Mouse (Mus musculus) liver, embryonic 16.5 days (tissue): ENCODE data around the gene Rab40c. TPM values are rescaled to one million over a fixed set of nuclear protein-coding genes. Genes with fewer than 3 reads are reported as not detected.
A peak's percentile ranks its signal among the peaks of the same experiment; 100 is the strongest.

Experiments used
- ATAC-seq: fragments of 200-750 bp; cut with Nextera tagmentation; 2 replicates; pipeline ENCODE4 v1.8.0; 2017; ENCODE audit warnings: low read depth, mild to moderate bottlenecking, moderate number of reproducible peaks, moderate library complexity
- H3K27ac ChIP-seq: fragments of 300-500 bp; sonication (generic); 2 replicates; pipeline ENCODE4 v1.5.1; 2014; ENCODE audit warnings: mild to moderate bottlenecking, low read length
- H3K27me3 ChIP-seq: fragments of 300-500 bp; sonication (generic); 2 replicates; pipeline ENCODE4 v1.6.1; 2014; ENCODE audit warnings: low read depth, low read length, mixed read lengths; ENCODE audit not compliant: control insufficient read depth, insufficient read depth
- H3K36me3 ChIP-seq: fragments of 300-500 bp; sonication (generic); 2 replicates; pipeline ENCODE4 v1.6.1; 2014; ENCODE audit warnings: mild to moderate bottlenecking; ENCODE audit not compliant: control insufficient read depth, insufficient read depth
- H3K4me1 ChIP-seq: fragments of 300-500 bp; sonication (generic); 2 replicates; pipeline ENCODE4 v1.6.1; 2014; ENCODE audit warnings: low read depth, low read length, mixed read lengths; ENCODE audit not compliant: control insufficient read depth
- H3K4me2 ChIP-seq: fragments of 300-500 bp; sonication (generic); 2 replicates; pipeline ENCODE4 v1.6.1; 2014; ENCODE audit warnings: low read depth, low read length, mixed read lengths
- H3K4me3 ChIP-seq: fragments of 300-500 bp; sonication (generic); 2 replicates; pipeline ENCODE4 v1.5.1; 2014; ENCODE audit warnings: low read depth, mild to moderate bottlenecking, low read length
- H3K9ac ChIP-seq: fragments of 300-500 bp; sonication (generic); 2 replicates; pipeline ENCODE4 v1.6.1; 2014; ENCODE audit warnings: low read depth, low read length
- H3K9me3 ChIP-seq: fragments of 300-500 bp; sonication (generic); replicated peaks from 2 replicates; pipeline ENCODE4 v1.6.1; 2016; ENCODE audit warnings: low read length; ENCODE audit not compliant: control insufficient read depth
- WGBS: fragments of 180-500 bp; shearing (Covaris S2); extraction: QIAGEN DNeasy Blood & Tissue Kit; methylation state at CpG from one replicate; pipeline ENCODE4 v1.1.7; 2014; ENCODE audit not compliant: insufficient replicate concordance; 5-methylcytosine and 5-hydroxymethylcytosine counted together
- polyA plus RNA-seq: library from polyadenylated mRNA; unstranded; fragments of >200 nt; fragmentation: Nextera tagmentation; extraction: Ambion mirVana; gene quantifications from 2 replicates; pipeline ENCODE4 v1.2.1, GENCODE M21; 2015

The Rab40c gene
- polyA plus RNA-seq, 1 experiment from 2014 or later: 7.0 TPM

DNA sequence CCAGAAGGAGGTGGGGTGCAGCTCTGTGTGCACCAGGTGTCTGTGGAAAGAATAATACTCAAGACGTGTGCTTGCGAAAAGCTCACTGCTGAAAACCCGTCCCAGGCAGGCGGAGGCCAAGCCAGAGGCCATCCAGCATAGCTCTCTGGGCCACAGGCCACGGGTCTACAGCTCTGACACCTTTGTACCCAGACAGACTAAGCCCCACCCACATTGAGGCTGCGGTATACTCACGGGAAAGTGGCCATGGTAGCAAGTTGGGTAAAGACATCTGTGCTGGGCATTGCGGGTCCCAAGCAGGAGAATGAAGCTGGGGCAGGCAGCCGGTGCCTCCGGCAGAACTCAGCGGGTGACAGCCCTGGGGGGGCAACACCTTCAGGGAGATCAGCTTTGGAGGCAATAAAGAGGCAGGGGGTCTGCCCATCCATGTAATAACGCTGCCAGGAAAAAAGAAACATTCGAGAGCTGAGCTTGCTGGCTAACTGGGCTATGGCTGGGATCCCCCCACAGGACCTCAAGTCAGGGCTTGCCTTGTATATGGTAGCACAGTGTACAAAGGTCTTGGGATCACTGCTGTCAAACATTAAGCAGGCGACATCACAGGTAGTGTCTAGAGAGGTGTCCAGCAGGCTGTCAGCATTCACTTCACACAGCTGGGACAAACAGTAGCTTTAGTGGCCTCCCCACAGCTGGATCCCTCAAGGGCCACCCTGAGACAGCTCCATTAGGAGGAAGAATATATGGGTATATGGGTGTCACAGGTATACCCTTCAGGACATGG is 79.9 kb downstream of the Rab40c start:
- Histone ChIP-seq H3K27ac (peak overlapping the region; percentile 76), H3K4me2 (no peak overlapping the region), H3K4me3 (no peak overlapping the region), H3K4me1 (peaks cover 43% of the 10 kb centered on the region), H3K9ac (0 out of 2 replicates have a peak overlapping the region, but pooled peaks have one; percentile 3), H3K9me3 (no peaks in the 10 kb centered on the region), H3K27me3 (no peaks in the 10 kb centered on the region), H3K36me3 (peaks cover 37% of the 10 kb centered on the region)
- peak; percentile 44 for ATAC-seq
- 78% methylated on average over 14 of the region's 14 CpGs for WGBS

DNA sequence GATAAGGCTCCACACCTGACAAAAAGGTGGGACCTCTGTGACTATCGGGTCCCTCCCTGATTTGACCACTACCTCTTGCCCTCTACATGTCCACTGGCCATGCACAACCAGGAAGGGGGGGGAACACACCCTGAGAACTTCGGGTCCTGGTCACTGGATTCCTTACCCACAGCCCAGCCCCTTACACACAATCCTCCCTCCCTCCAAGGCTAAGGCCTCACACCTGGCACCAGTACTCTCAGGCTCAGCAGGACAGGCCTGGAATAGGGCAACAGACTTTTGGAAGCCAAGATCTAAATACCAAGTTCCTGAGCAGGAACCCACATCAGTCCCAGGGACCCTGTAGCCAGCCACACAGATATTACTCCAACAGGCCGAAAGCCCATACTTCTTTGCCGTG is 80.6 kb downstream of the Rab40c start:
- H3K4me1 ChIP-seq: peaks cover 49% of the 10 kb centered on the region
- peak overlapping the region; percentile 76 for H3K27ac ChIP-seq
- H3K27me3 ChIP-seq: no peaks in the 10 kb centered on the region
- no peaks in the 10 kb centered on the region for H3K9me3 ChIP-seq
- no peak overlapping the region for H3K4me3 ChIP-seq
- ATAC-seq: no peak
- no peak overlapping the region for H3K9ac ChIP-seq
- H3K4me2 ChIP-seq: no peak overlapping the region
- peaks cover 37% of the 10 kb centered on the region for H3K36me3 ChIP-seq
- WGBS: 82% methylated on average over 4 of the region's 4 CpGs

DNA sequence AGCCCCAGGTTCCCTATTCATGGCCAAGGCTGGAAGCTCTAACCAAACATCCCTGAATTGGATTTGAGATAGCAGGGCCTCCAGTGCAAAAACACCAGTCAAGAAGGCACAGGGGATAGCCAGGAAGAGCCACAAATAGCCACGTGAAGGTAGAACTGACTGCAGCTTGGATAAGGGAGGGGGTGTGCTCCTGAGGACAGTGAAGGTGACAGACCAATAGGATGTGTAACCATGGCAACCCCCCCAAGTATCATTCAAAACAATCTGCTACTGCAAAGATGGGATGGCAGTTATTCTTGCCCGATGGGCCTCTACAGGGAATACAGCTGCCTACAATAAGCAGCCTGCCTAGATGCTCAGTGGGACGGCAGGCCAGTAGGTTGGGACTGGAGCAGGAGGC is 82.0 kb downstream of the Rab40c start:
- 57% methylated on average over 3 of the region's 3 CpGs for WGBS
- Histone ChIP-seq H3K4me2 (no peak overlapping the region), H3K36me3 (peaks cover 37% of the 10 kb centered on the region), H3K4me3 (no peak overlapping the region), H3K27me3 (no peaks in the 10 kb centered on the region), H3K4me1 (peaks cover 44% of the 10 kb centered on the region), H3K27ac (0 out of 2 replicates have a peak overlapping the region, but pooled peaks have one; percentile 9), H3K9ac (no peak overlapping the region), H3K9me3 (no peaks in the 10 kb centered on the region)
- no peak for ATAC-seq

DNA sequence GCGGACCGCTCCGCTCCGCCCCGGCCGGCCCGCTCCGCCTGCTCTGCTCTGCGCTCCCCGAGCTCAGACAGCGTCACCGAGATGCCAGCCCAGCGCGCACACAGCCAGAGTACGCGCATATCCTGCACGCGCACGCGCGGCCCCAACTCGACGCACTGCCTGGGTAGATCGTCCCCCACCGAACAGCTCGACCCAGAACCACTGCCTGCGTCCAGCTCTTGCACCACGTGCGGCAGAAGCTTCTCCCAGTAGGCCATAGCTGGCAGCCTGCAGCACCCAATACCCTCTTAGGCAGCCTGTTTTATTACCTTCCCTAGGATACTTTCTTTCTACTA is 82.5 kb downstream of the Rab40c start, which contains the start of gene Rhbdl1:
Gene Rhbdl1, minus strand, starts transcription at position 220 of the 335 bp plus-strand sequence.
- Histone ChIP-seq H3K36me3 (peaks cover 32% of the 10 kb centered on the region), H3K4me2 (peak within 1 kb of the TSS; percentile 66), H3K27ac (0 out of 2 replicates have a peak within 1 kb of the TSS, but pooled peaks have one; percentile 9), H3K4me3 (peak within 1 kb of the TSS; percentile 36), H3K9me3 (no peaks in the 10 kb centered on the region), H3K9ac (peak within 1 kb of the TSS; percentile 56), H3K4me1 (peaks cover 48% of the 10 kb centered on the region), H3K27me3 (no peaks in the 10 kb centered on the region)
- ATAC-seq: no peak
- 3% methylated on average over 29 of the region's 29 CpGs for WGBS

DNA sequence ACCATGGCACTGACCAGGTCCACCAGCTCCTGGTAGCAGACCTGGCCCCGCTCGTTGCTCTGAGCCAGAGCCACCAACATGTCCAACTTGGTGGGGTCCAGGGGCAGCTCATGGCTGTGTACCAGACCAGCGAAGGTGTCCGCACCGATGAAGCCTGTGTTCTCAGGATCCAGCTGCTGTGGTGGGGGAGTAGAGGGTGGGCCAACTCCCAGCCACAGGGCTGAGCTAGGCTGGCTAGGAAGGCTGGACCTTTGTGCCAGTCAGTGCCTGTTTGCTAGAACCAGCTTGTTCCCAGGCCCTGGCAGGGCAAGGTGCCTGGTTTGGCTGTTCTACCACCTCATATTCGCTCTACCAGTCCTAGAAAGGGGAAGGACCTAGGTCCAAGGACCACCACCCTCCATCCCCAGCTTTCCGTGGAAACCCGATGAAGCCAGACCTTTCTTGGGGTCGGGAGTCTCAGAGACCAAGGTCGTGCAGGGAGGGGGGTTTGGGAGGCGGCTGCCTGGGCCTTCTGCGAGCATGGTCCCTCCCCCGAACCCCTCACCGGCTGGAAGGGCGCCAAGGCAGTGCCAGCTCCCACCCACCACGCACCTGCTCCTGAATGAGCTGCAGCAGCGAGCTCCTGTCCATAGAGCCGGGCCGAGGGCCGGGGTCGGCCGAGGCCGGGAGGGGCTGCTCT is 83.0 kb downstream of the Rab40c start:
- no peaks in the 10 kb centered on the region for H3K9me3 ChIP-seq
- H3K4me1 ChIP-seq: peaks cover 53% of the 10 kb centered on the region
- H3K27me3 ChIP-seq: no peaks in the 10 kb centered on the region
- peak overlapping the region; percentile 56 for H3K9ac ChIP-seq
- peaks cover 27% of the 10 kb centered on the region for H3K36me3 ChIP-seq
- 25% methylated on average over 23 of the region's 23 CpGs for WGBS
- peak overlapping the region; percentile 66 for H3K4me2 ChIP-seq
- no peak overlapping the region for H3K27ac ChIP-seq
- H3K4me3 ChIP-seq: peak overlapping the region; percentile 36
- ATAC-seq: no peak

DNA sequence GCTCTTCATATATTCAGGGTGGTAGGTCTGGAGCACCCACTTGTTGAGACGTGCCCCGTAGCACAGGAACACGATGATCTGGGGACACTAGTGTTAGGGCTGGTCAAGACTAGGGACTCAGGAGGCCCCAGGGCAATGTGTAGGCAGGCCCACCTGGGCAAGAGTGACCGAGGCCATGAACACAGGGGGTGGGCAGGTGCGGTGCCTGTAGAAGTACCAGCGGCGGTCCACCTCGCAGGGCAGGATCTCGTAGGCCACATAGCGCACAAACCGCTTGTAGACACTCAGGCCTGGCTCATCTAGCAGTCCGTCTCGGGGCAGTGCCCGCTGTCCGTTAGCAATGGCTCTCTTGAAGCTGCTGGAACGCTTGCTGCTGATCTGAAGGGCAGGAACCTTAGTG is 83.7 kb downstream of the Rab40c start:
- ATAC-seq: no peak
- H3K9me3 ChIP-seq: no peaks in the 10 kb centered on the region
- H3K4me1 ChIP-seq: peaks cover 60% of the 10 kb centered on the region
- WGBS: 83% methylated on average over 16 of the region's 16 CpGs
- peaks cover 27% of the 10 kb centered on the region for H3K36me3 ChIP-seq
- H3K9ac ChIP-seq: no peak overlapping the region
- no peak overlapping the region for H3K4me2 ChIP-seq
- H3K27me3 ChIP-seq: no peaks in the 10 kb centered on the region
- no peak overlapping the region for H3K27ac ChIP-seq
- no peak overlapping the region for H3K4me3 ChIP-seq

DNA sequence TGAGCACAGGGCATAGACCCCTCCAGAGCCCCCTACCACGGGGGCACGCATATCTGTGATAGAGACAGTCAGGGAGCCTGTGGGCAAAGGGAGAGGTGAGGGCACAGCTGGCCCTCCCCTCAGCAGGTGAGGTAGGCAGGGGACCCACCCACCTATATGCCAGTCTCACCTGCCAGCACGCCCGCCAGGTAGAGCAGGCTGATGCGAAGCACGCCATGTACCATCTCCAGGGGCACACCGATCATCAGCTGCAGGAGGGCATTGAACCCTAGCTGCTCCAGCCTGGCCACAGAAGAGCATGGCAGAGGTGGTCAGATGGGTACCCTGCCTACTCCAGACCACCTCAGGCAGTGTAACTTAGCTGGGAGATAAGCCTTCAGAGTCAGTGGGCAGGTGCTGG is 84.2 kb downstream of the Rab40c start:
- WGBS: 87% methylated on average over 7 of the region's 7 CpGs

DNA sequence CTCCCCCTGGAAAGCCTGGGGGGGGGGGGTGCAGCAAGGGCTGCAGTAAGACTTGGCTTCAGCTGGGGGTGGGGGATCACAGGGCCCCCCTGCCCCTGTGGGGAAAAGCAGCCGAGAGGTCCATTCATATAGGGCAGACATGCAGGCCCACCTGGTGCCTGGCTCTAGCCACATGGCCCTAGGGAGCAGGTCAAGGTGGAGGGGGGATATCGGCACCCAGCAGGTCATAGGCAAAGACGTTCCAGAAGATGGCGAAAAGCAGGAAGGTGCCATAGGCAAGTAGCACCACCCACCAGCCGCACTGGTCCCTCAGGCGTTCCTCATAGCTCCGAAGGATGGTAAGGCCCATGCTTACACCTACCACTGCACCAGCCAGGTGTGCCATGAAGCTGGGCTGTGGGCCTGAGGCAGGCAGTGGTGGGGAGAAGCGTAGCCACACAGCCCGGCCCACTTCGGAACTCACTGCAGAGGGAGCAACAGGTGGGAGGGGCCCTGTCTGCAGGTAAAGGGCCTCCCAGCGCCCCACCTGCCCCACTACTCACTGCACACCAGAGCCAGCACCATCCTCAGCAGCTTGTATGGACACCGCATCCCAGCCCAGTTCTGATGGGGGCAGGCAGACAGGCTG is 84.8 kb downstream of the Rab40c start:
- Histone ChIP-seq H3K4me3 (peak overlapping the region; percentile 92), H3K4me1 (peaks cover 68% of the 10 kb centered on the region), H3K36me3 (peaks cover 24% of the 10 kb centered on the region), H3K27ac (no peak overlapping the region), H3K27me3 (no peaks in the 10 kb centered on the region), H3K9ac (peak overlapping the region; percentile 91), H3K9me3 (no peaks in the 10 kb centered on the region), H3K4me2 (peak overlapping the region; percentile 99)
- no peak for ATAC-seq
- 75% methylated on average over 12 of the region's 12 CpGs for WGBS

More for the DNA sequence above, 84.2 kb downstream of the Rab40c start:
- H3K9ac ChIP-seq: no peak overlapping the region
- H3K9me3 ChIP-seq: no peaks in the 10 kb centered on the region
- ATAC-seq: no peak
- H3K27ac ChIP-seq: no peak overlapping the region
- H3K36me3 ChIP-seq: peaks cover 27% of the 10 kb centered on the region
- H3K4me2 ChIP-seq: no peak overlapping the region; the same call in 1 of the 2 replicates
- H3K4me3 ChIP-seq: no peak overlapping the region
- H3K27me3 ChIP-seq: no peaks in the 10 kb centered on the region
- peaks cover 64% of the 10 kb centered on the region for H3K4me1 ChIP-seq
